Mouse (Mus musculus) lung, embryonic 16.5 days (tissue): ENCODE measurements at regions not wholly inside any gene's neighbourhood (a gene's known extent, or its start where the extent isn't known, plus 50 kb on each side); places are given as distances from the start of the nearest gene placed in this dataset.

Source experiments
- ATAC-seq: fragments of 200-750 bp; cut with Nextera tagmentation; 2 replicates; pipeline ENCODE4 v1.8.0; 2017; ENCODE audit warnings: low read depth, mild to moderate bottlenecking, moderate library complexity
- H3K27ac ChIP-seq: fragments of 300-500 bp; sonication (generic); 2 replicates; pipeline ENCODE4 v1.5.1; 2014; ENCODE audit warnings: mild to moderate bottlenecking, control low read depth, low read length
- H3K27me3 ChIP-seq: fragments of 300-500 bp; sonication (generic); 2 replicates; pipeline ENCODE4 v1.6.1; 2014; ENCODE audit warnings: low read depth, low read length, mixed read lengths; ENCODE audit not compliant: control insufficient read depth, insufficient read depth
- H3K36me3 ChIP-seq: fragments of 300-500 bp; sonication (generic); 2 replicates; pipeline ENCODE4 v1.6.1; 2014; ENCODE audit warnings: low read length; ENCODE audit not compliant: control insufficient read depth, insufficient read depth
- H3K4me1 ChIP-seq: fragments of 300-500 bp; sonication (generic); replicated peaks from 2 replicates; pipeline ENCODE4 v1.6.1; 2014; ENCODE audit warnings: low read length, mixed read lengths; ENCODE audit not compliant: control insufficient read depth, insufficient read depth
- H3K4me2 ChIP-seq: fragments of 300-500 bp; sonication (generic); 2 replicates; pipeline ENCODE4 v1.6.1; 2014; ENCODE audit warnings: low read depth, low read length, control low read depth
- H3K4me3 ChIP-seq: fragments of 300-500 bp; sonication (generic); 2 replicates; pipeline ENCODE4 v1.5.1; 2014; ENCODE audit warnings: mild to moderate bottlenecking, low read length, control low read depth
- H3K9ac ChIP-seq: fragments of 300-500 bp; sonication (generic); 2 replicates; pipeline ENCODE4 v1.6.1; 2014; ENCODE audit warnings: low read length, control low read depth
- H3K9me3 ChIP-seq: fragments of 300-500 bp; sonication (generic); 2 replicates; pipeline ENCODE4 v1.6.1; 2016; ENCODE audit warnings: low read length; ENCODE audit not compliant: control insufficient read depth
- whole genome bisulfite sequencing: fragments of 180-500 bp; shearing (Covaris S2); extraction: QIAGEN DNeasy Blood & Tissue Kit; methylation state at CpG from one replicate; pipeline ENCODE4 v1.1.7; 2014; 5-methylcytosine and 5-hydroxymethylcytosine counted together

DNA sequence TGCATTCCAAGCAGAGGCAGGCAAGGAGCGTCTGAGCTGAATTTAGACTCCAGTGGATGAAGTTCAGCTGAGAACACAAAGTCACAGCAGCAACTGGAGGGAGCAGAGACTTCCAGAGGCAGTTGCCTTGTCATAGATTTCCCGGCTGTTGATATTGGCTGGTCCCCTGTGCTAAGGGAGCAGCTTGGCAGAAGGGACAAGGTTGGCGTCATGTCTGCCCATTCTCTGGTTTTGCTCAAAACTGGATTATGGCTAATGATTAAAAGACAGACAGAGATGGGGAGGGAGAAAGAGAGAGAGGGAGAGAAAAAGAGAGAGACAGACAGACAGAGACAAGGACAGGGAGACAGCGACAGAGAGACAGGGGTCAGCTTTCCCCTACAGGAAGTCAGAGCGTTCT, 169.0 kb upstream of the Ift57 start:
- Histone ChIP-seq H3K27ac (no peak overlapping the region), H3K9ac (no peak overlapping the region)
- ATAC-seq, result no peak

DNA sequence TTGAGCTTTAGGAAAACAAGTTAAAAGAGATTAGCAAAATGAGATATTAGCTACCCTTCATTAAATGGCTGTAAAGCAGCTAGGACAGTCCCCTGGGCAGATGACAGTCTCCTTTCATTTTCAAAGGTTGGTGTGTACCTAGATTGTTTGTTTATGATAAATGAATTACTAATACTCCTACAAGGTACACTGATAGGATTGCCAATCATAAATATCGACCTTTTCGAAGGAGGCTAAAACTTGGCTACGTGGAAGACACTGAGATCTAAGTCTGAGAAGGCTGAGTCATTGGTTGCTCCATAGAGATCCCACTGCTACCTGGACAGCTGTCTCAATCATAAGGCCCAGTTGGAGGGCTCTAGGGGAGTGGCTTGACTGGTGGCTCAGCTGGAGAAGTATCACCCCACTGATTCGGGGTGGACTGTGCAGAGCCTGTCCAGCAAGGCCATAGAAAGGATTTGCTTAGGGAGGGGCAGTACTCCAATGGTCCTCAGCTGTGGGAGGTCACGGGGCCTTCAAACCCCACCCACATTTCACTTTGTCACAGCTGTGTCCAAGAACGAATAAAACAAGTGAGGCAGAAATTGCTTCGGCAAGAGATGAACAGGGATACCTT, 166.9 kb upstream of the Ift57 start:
- H3K9ac ChIP-seq, result no peak overlapping the region
- peaks cover 5% of the 10 kb centered on the region; the same call in 1 of the 2 replicates for H3K4me1 ChIP-seq
- no peak for ATAC-seq
- H3K27me3 ChIP-seq, result no peaks in the 10 kb centered on the region
- 61% methylated on average over 7 of the region's 7 CpGs for WGBS
- H3K4me3 ChIP-seq, result no peak overlapping the region
- no peaks in the 10 kb centered on the region for H3K9me3 ChIP-seq
- no peaks in the 10 kb centered on the region for H3K36me3 ChIP-seq
- H3K4me2 ChIP-seq, result no peak overlapping the region
- no peak overlapping the region for H3K27ac ChIP-seq

More for the DNA sequence above, 169.0 kb upstream of the Ift57 start:
- no peak overlapping the region for H3K4me3 ChIP-seq
- no peaks in the 10 kb centered on the region for H3K36me3 ChIP-seq
- WGBS, result 80% methylated on average over 5 of the region's 5 CpGs
- H3K27me3 ChIP-seq, result no peaks in the 10 kb centered on the region
- H3K4me1 ChIP-seq, result peaks cover 5% of the 10 kb centered on the region; the same call in 1 of the 2 replicates
- H3K9me3 ChIP-seq, result no peaks in the 10 kb centered on the region
- H3K4me2 ChIP-seq, result no peak overlapping the region

DNA sequence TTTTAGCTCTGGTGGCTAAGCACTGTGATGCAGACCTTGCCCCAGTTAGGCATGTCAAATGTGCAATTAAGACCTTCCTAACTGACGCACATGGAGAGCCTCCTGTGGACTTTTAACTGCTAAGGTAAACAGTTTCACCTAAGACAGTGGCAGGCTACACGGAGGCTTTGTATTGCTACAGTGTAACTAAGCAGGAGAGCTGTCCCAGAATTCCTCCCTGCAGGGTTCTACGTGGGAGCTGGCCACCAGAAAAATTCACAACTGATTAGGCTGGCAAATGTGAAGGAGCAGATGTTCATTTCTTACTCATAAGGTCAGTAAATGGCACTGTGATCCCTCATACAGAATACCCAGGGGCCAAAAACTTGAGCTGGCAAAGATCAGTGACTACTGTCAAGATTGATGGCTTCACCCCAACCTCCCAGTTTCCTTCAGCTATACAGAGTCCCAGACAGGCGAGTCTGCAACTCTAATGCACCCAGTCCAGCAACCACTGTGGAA, 165.5 kb upstream of the Ift57 start:
- H3K4me1 ChIP-seq, result peaks cover 5% of the 10 kb centered on the region; the same call in 1 of the 2 replicates
- no peak overlapping the region for H3K4me2 ChIP-seq
- H3K27ac ChIP-seq, result no peak overlapping the region

DNA sequence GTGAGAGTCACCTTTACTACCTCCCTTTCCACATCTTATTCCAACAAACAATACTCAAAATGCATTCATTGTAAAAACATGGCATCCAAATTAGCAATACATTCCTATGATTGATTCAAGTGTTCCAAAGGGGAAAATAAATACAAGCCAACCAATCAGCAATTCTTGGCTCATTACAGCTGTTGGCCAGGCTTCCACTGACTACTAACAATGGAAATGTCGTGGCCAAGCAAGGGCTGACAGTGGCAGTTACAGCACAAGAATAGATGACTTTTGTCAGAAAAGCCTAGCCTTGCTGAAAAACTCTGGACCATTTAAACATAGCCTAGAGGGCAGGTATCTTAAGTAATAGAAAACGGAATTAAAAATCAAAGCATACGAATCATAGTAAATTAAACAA, 148.8 kb upstream of the Ift57 start:
- no peaks in the 10 kb centered on the region for H3K27me3 ChIP-seq
- no peak overlapping the region for H3K4me2 ChIP-seq
- no peak overlapping the region for H3K9ac ChIP-seq
- no peaks in the 10 kb centered on the region for H3K4me1 ChIP-seq
- H3K36me3 ChIP-seq, result no peaks in the 10 kb centered on the region
- H3K4me3 ChIP-seq, result no peak overlapping the region
- ATAC-seq, result no peak
- H3K27ac ChIP-seq, result no peak overlapping the region
- H3K9me3 ChIP-seq, result no peaks in the 10 kb centered on the region
- 64% methylated on average over 3 of the region's 3 CpGs for WGBS

More for the DNA sequence above, 165.5 kb upstream of the Ift57 start:
- Histone ChIP-seq H3K9me3 (no peaks in the 10 kb centered on the region), H3K27me3 (no peaks in the 10 kb centered on the region), H3K4me3 (no peak overlapping the region), H3K36me3 (no peaks in the 10 kb centered on the region), H3K9ac (no peak overlapping the region)
- no peak for ATAC-seq
- 20% methylated on average over 4 of the region's 4 CpGs for WGBS

DNA sequence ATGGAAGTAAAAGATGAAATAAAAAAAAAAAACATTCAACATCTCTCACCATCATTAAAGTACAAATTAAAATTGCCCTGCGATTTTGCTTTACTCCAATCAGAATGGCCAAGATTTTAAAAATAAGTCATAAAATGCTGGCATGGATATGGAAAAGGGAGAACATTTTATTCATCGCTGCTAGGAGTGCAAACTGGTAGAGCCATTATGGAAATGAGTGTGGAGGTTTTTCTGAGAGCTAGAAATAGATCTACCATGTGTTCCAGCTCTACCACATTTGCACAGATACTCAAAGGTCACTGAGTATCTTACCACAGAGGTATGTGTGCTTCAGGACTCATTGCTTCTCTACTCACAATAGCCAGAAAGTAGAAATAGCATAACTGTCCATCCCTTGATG, 129.0 kb upstream of the Ift57 start:
- Histone ChIP-seq H3K36me3 (no peaks in the 10 kb centered on the region), H3K4me3 (no peak overlapping the region), H3K4me1 (peaks cover 5% of the 10 kb centered on the region; the same call in 1 of the 2 replicates), H3K4me2 (no peak overlapping the region), H3K27ac (no peak overlapping the region), H3K27me3 (no peaks in the 10 kb centered on the region), H3K9ac (no peak overlapping the region), H3K9me3 (no peaks in the 10 kb centered on the region)
- 93% methylated on average over 2 of the region's 2 CpGs for WGBS
- ATAC-seq, result no peak

DNA sequence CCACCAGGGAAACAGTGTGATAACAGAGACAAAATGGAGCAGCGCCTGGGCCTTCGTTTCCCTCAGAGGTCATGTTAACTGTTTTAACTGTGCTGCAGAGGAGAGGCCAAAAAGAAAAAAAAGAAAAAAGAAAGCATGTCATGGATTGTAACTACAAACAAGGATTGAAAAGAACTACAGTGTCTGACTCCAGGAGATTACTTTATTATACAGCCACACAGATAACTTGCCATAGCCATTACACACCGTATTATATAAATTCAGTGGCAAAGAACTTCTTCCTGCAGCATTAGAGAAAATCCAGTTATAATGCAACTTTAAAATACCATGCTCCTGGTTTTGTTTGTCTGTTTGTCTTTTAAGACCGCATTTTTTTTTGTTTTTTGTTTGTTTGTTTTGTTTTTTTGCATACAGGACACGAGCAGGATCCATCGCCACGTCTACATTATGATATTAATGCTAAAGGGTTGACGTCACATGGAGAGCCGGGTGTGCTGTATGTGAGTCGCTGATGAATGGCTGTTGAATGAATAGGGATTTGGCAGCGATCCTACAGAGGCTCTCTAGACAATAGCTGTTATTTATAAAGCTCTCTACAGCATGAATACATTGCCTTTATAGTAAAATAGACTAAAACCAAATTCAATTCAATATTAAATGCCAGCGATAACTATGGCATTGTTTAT, 126.4 kb upstream of the Ift57 start:
- H3K4me2 ChIP-seq, result no peak overlapping the region
- no peaks in the 10 kb centered on the region for H3K9me3 ChIP-seq
- no peak overlapping the region for H3K4me3 ChIP-seq
- H3K4me1 ChIP-seq, result peaks cover 5% of the 10 kb centered on the region; the same call in 1 of the 2 replicates
- 51% methylated on average over 12 of the region's 12 CpGs for WGBS
- no peak overlapping the region for H3K9ac ChIP-seq
- ATAC-seq, result peak; percentile 81; the same call in 1 of the 2 replicates
- H3K27me3 ChIP-seq, result no peaks in the 10 kb centered on the region
- no peaks in the 10 kb centered on the region for H3K36me3 ChIP-seq
- H3K27ac ChIP-seq, result no peak overlapping the region

DNA sequence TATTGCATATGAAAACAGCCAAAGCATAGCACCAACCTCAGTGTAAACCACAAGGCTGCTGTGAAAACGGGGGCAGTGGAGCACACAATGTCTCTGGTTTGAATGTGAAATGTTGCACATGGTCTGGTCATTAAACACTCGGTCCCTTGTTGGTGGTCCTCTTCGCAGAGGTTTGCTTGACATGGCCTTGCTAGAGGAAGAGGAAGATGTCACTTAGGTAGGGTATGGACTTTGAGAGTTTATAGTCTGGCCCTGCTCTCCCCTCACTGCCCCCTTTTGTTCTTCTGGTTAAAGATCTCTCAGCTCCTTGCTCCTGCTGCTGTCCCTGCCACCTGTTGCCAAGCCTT, 125.9 kb upstream of the Ift57 start:
- Histone ChIP-seq H3K27me3 (no peaks in the 10 kb centered on the region), H3K4me3 (no peak overlapping the region), H3K27ac (no peak overlapping the region), H3K9me3 (no peaks in the 10 kb centered on the region), H3K4me2 (no peak overlapping the region), H3K4me1 (peaks cover 5% of the 10 kb centered on the region; the same call in 1 of the 2 replicates), H3K9ac (no peak overlapping the region), H3K36me3 (no peaks in the 10 kb centered on the region)
- WGBS, result 69% methylated on average over 3 of the region's 3 CpGs
- no peak for ATAC-seq

DNA sequence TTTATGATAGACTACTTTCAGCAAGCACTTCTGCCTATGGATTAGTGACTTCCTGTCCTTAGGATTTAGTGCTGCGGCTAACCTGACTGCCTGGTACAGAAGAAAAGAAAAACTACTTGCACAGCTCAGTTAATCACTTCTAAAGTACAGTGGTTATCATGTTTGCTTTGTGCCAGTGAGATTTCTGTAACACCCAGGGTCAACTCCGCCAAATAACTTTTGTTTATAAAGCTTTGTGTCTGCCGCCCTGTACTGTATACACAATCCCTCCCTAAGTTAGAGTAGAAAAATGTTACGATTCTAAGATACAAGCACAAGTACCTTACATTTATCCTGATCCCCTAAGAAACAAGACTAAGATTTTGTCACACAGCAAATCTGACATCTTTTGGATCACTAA, 120.1 kb upstream of the Ift57 start:
- no peak overlapping the region for H3K9ac ChIP-seq
- no peak overlapping the region for H3K27ac ChIP-seq
- H3K9me3 ChIP-seq, result no peaks in the 10 kb centered on the region
- 0 out of 2 replicates have a peak, but pooled peaks cover 2% of the 10 kb centered on the region for H3K4me1 ChIP-seq
- no peaks in the 10 kb centered on the region for H3K36me3 ChIP-seq
- H3K4me3 ChIP-seq, result no peak overlapping the region
- ATAC-seq, result no peak
- no peak overlapping the region for H3K4me2 ChIP-seq
- WGBS, result 37% methylated on average over 4 of the region's 4 CpGs
- H3K27me3 ChIP-seq, result no peaks in the 10 kb centered on the region

DNA sequence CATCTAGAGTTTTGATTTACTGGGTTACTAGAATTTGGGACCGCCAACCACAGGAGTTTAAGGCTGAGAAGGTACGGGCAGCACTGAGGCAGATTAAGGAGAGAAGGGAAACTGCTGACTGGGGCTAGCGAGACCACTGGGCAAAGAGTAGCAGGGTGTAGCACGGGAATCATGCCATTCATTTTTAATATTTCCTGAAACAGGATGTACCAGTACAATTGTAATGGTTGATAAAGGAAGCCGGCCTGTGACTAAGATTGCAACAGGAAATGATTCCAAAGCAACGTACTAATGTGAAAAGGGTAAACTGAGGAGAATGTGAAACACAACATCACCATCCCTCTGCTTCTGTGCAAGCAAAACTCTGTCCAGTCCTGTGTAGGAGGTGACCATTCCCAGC, 118.3 kb upstream of the Ift57 start:
- ATAC-seq, result no peak
- H3K4me3 ChIP-seq, result no peak overlapping the region
- 80% methylated on average over 6 of the region's 6 CpGs for WGBS

More for the DNA sequence above, 118.3 kb upstream of the Ift57 start:
- Histone ChIP-seq H3K27me3 (no peaks in the 10 kb centered on the region), H3K4me1 (0 out of 2 replicates have a peak, but pooled peaks cover 2% of the 10 kb centered on the region), H3K36me3 (no peaks in the 10 kb centered on the region), H3K9me3 (no peaks in the 10 kb centered on the region), H3K4me2 (no peak overlapping the region), H3K9ac (no peak overlapping the region), H3K27ac (no peak overlapping the region)
